Mouse (Mus musculus): ENCODE results near the gene Siah3. TPM values are rescaled to one million over a fixed set of nuclear protein-coding genes. Genes with fewer than 3 reads are reported as not detected.

Gene Siah3
- polyA plus RNA-seq, 1 experiment from 2014 or later, result 0.07 TPM

DNA sequence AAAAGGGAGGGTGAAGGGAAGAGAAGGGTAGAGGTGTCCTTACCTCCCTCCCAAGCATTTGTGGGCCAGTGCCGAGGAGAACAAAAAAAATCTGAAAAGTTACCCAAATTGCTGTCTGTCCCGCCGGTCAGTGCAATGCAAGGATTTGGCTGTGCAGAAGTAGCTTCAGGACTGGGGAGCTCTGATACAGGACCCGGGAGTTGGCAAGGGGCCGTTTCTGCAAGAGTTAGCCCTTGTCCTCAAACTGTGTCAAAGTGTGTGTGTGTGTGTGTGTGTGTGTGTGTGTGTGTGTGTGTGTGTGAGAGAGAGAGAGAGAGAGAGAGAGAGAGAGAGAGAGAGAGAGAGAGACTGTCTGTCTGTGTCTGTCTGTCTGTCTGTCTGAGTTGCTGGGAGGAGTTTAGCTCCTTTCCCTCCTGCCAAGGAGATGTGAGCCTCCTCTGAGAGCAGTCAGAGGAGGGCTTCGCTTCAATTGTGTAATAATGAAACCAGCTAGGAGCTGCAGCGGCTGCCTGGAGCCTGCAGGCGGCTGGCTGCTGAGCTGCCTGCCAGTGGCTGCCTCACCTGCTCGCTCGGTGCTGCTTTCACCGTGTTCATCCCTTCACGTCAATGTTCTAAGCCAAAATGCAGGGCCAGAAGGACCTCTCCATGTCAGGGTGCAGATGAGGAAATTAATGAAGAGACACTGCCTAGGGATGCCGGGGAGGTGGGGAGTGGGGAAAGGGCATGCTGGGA, 873 bp downstream of the Siah3 start:
- ATAC-seq (ENCODE audit: insufficient number of reproducible peaks, low FRiP score, low TSS enrichment, low read depth) (peak; percentile 44; the same call in 1 of the 2 replicates), DNase-seq (ENCODE audit: low spot score) (peak; percentile 50)
- Histone ChIP-seq H3K4me3 (ENCODE audit: low read depth, low read length) (peak overlapping the region; percentile 20), H3K27ac (replicated peaks; ENCODE audit: low read depth, low read length) (no peak overlapping the region), H3K4me2 (ENCODE audit: low read depth, severe bottlenecking) (peak overlapping the region; percentile 49), H3K4me1 (ENCODE audit: control insufficient read depth, insufficient read depth, low read length) (peaks cover 16% of the 10 kb centered on the region; the same call in 1 of the 2 replicates), H3K27me3 (ENCODE audit: control insufficient read depth, insufficient read depth, low read length) (no peaks in the 10 kb centered on the region), H3K9ac (ENCODE audit: low read length) (no peak overlapping the region), H3K9me3 (ENCODE audit: control insufficient read depth, low read length) (no peaks in the 10 kb centered on the region), H3K36me3 (ENCODE audit: control insufficient read depth, insufficient read depth, low read length) (no peaks in the 10 kb centered on the region)
- WGBS, result 5% methylated on average over 13 of the region's 13 CpGs

DNA sequence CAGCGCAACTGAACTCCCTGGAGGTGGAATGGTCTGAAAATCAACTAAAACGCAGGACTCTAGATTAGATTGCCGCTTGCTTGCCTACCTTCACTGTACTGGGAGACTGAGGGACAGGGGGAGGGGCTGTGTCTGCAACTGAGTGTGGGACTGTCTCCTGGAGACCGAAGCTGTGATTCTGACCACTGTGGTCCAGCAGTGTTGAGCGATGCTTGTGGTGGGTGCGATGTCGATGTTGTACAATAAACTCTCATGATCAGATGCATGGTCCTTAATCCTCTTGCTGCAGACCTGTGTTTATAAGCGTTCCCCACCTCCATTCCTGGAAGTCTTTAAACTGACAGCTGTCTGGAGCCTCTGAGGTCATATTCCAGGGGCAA, 1.4 kb downstream of the Siah3 start:
- no peak overlapping the region for H3K27ac ChIP-seq (replicated peaks; ENCODE audit: low read depth, low read length)

DNA sequence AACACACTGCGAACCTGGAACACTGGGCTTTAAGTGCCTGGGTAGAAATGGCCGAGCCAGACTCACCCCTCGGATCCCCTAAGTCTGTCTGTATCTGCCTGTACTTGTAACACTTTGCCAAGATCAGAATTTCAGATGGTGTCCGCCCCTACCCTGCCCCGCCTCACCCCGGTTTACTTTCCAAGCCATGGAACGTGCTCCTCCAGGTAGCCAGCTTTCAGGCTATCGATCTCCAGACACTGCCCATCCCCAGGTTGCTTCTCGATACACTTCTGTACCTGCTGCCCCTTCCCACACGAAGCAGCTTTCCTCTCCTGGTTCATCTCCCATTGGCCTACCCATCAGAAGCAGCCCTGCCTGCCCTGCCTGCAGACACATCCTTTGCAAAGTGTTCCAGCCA, 3.6 kb downstream of the Siah3 start:
- H3K36me3 ChIP-seq (ENCODE audit: control insufficient read depth, insufficient read depth, low read length), result no peaks in the 10 kb centered on the region
- H3K27ac ChIP-seq (replicated peaks; ENCODE audit: low read depth, low read length), result no peak overlapping the region
- 75% methylated on average over 10 of the region's 10 CpGs for WGBS
- H3K9me3 ChIP-seq (ENCODE audit: control insufficient read depth, low read length), result no peaks in the 10 kb centered on the region
- no peak for DNase-seq (ENCODE audit: low spot score)
- ATAC-seq (ENCODE audit: insufficient number of reproducible peaks, low FRiP score, low TSS enrichment, low read depth), result no peak
- no peak overlapping the region for H3K4me2 ChIP-seq (ENCODE audit: low read depth, severe bottlenecking)
- no peaks in the 10 kb centered on the region for H3K27me3 ChIP-seq (ENCODE audit: control insufficient read depth, insufficient read depth, low read length)
- H3K4me3 ChIP-seq (ENCODE audit: low read depth, low read length), result no peak overlapping the region
- no peak overlapping the region for H3K9ac ChIP-seq (ENCODE audit: low read length)
- peaks cover 16% of the 10 kb centered on the region; the same call in 1 of the 2 replicates for H3K4me1 ChIP-seq (ENCODE audit: control insufficient read depth, insufficient read depth, low read length)

More for the DNA sequence above, 1.4 kb downstream of the Siah3 start:
- WGBS, result 30% methylated on average over 8 of the region's 8 CpGs
- H3K9ac ChIP-seq (ENCODE audit: low read length), result no peak overlapping the region
- no peak for ATAC-seq (ENCODE audit: insufficient number of reproducible peaks, low FRiP score, low TSS enrichment, low read depth)
- H3K4me3 ChIP-seq (ENCODE audit: low read depth, low read length), result peak overlapping the region; percentile 20
- H3K9me3 ChIP-seq (ENCODE audit: control insufficient read depth, low read length), result no peaks in the 10 kb centered on the region
- peak overlapping the region; percentile 49 for H3K4me2 ChIP-seq (ENCODE audit: low read depth, severe bottlenecking)
- no peak for DNase-seq (ENCODE audit: low spot score)
- H3K36me3 ChIP-seq (ENCODE audit: control insufficient read depth, insufficient read depth, low read length), result no peaks in the 10 kb centered on the region
- no peaks in the 10 kb centered on the region for H3K27me3 ChIP-seq (ENCODE audit: control insufficient read depth, insufficient read depth, low read length)
- H3K4me1 ChIP-seq (ENCODE audit: control insufficient read depth, insufficient read depth, low read length), result peaks cover 16% of the 10 kb centered on the region; the same call in 1 of the 2 replicates

DNA sequence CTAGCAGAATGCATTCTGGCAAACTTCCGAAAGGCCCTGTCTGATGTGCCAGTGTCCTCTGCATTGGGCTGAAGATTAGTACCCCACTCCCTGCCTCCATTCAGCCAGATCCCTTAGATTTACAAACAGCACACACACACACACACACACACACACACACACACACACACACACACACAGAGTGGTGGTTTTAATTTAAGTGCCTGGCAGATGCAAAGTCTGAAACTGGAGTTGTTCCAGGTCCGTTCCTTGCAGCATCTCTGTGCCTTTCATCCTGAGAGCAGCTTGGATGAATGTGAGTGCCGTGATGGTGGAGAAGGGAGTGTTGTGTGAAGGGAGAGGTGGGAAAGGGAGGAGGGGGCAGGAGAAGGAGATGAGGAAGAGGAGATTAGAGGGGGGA, 4.2 kb downstream of the Siah3 start:
- H3K27me3 ChIP-seq (ENCODE audit: control insufficient read depth, insufficient read depth, low read length), result no peaks in the 10 kb centered on the region
- H3K36me3 ChIP-seq (ENCODE audit: control insufficient read depth, insufficient read depth, low read length), result no peaks in the 10 kb centered on the region
- H3K4me2 ChIP-seq (ENCODE audit: low read depth, severe bottlenecking), result no peak overlapping the region
- H3K4me1 ChIP-seq (ENCODE audit: control insufficient read depth, insufficient read depth, low read length), result peaks cover 16% of the 10 kb centered on the region; the same call in 1 of the 2 replicates
- H3K27ac ChIP-seq (replicated peaks; ENCODE audit: low read depth, low read length), result no peak overlapping the region
- H3K9ac ChIP-seq (ENCODE audit: low read length), result no peak overlapping the region
- no peak for ATAC-seq (ENCODE audit: insufficient number of reproducible peaks, low FRiP score, low TSS enrichment, low read depth)
- 29% methylated on average over 3 of the region's 3 CpGs for WGBS
- no peaks in the 10 kb centered on the region for H3K9me3 ChIP-seq (ENCODE audit: control insufficient read depth, low read length)
- no peak overlapping the region for H3K4me3 ChIP-seq (ENCODE audit: low read depth, low read length)
- DNase-seq (ENCODE audit: low spot score), result no peak

DNA sequence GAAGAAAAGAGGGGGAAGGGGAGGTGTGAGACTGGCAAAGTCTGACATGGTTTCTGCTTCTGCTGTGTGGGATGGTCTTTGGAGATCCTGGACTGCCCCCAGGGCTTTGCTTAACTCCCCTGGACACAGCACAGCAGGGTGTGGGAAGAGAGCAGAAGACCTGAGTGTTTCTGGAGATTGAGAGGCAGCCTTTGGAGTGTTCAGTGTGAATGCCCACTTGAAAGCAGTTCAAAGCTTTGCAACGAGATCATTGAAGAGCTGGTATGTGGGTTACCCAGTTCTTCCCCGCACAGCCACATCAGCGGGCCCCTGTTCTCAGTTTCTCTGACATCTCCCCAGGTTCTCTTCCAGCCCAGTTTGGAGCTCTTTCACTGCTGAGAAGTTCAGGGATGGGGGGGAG, 4.7 kb downstream of the Siah3 start:
- no peaks in the 10 kb centered on the region for H3K36me3 ChIP-seq (ENCODE audit: control insufficient read depth, insufficient read depth, low read length)
- 47% methylated on average over 3 of the region's 3 CpGs for WGBS
- no peak overlapping the region for H3K4me2 ChIP-seq (ENCODE audit: low read depth, severe bottlenecking)
- H3K4me1 ChIP-seq (ENCODE audit: control insufficient read depth, insufficient read depth, low read length), result peaks cover 16% of the 10 kb centered on the region; the same call in 1 of the 2 replicates
- DNase-seq (ENCODE audit: low spot score), result no peak
- H3K27me3 ChIP-seq (ENCODE audit: control insufficient read depth, insufficient read depth, low read length), result no peaks in the 10 kb centered on the region
- no peak for ATAC-seq (ENCODE audit: insufficient number of reproducible peaks, low FRiP score, low TSS enrichment, low read depth)
- no peak overlapping the region for H3K4me3 ChIP-seq (ENCODE audit: low read depth, low read length)
- no peaks in the 10 kb centered on the region for H3K9me3 ChIP-seq (ENCODE audit: control insufficient read depth, low read length)
- no peak overlapping the region for H3K9ac ChIP-seq (ENCODE audit: low read length)
- H3K27ac ChIP-seq (replicated peaks; ENCODE audit: low read depth, low read length), result no peak overlapping the region

DNA sequence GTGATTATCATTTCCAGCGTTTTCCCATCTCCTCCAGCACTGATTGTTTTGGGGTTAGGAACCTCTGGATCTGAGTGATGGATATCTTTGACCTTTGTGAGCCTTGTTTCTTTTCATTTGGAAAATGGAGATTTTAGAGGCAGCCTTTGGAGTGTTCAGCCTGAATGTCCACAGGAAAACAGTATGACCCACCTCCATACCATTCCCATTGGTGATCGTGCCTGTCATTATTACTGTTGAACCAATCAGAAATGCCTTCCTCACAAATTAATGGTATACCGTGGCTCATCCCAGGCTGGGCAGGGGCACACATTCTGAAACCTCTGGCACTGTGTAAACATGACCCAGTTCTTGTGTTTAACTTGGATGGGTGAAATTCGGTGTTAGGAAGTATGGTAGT, 6.0 kb downstream of the Siah3 start:
- H3K27me3 ChIP-seq (ENCODE audit: control insufficient read depth, insufficient read depth, low read length), result no peaks in the 10 kb centered on the region
- no peak overlapping the region for H3K4me2 ChIP-seq (ENCODE audit: low read depth, severe bottlenecking)
- no peak overlapping the region for H3K4me3 ChIP-seq (ENCODE audit: low read depth, low read length)
- H3K36me3 ChIP-seq (ENCODE audit: control insufficient read depth, insufficient read depth, low read length), result no peaks in the 10 kb centered on the region
- no peak overlapping the region for H3K9ac ChIP-seq (ENCODE audit: low read length)
- ATAC-seq (ENCODE audit: insufficient number of reproducible peaks, low FRiP score, low TSS enrichment, low read depth), result no peak
- no peaks in the 10 kb centered on the region for H3K9me3 ChIP-seq (ENCODE audit: control insufficient read depth, low read length)
- no peak overlapping the region for H3K27ac ChIP-seq (replicated peaks; ENCODE audit: low read depth, low read length)
- WGBS, result 82% methylated on average over 4 of the region's 4 CpGs
- no peak for DNase-seq (ENCODE audit: low spot score)
- H3K4me1 ChIP-seq (ENCODE audit: control insufficient read depth, insufficient read depth, low read length), result peaks cover 10% of the 10 kb centered on the region; the same call in 1 of the 2 replicates

DNA sequence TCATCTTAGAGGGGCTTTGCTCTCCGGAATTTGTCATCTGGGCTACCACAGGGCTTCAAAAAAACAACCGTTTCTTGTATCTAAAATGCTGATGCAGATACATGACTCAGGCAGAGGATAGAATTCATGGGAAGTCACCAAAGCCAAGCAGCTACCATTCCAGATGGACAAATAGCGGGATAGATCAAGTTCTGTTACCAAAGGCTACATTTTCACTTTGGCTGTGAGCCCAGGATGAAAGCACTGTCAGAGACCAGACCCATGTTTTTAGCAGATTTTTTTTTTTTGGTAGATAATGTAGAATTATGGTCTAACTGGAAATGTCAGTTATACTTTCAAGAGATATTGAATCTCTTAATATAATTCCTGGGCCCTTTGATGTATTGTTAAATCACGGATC, 7.4 kb downstream of the Siah3 start:
- Histone ChIP-seq H3K4me2 (ENCODE audit: low read depth, severe bottlenecking) (no peak overlapping the region), H3K36me3 (ENCODE audit: control insufficient read depth, insufficient read depth, low read length) (no peaks in the 10 kb centered on the region), H3K27ac (replicated peaks; ENCODE audit: low read depth, low read length) (no peak overlapping the region), H3K9ac (ENCODE audit: low read length) (no peak overlapping the region), H3K27me3 (ENCODE audit: control insufficient read depth, insufficient read depth, low read length) (no peaks in the 10 kb centered on the region), H3K9me3 (ENCODE audit: control insufficient read depth, low read length) (no peaks in the 10 kb centered on the region), H3K4me3 (ENCODE audit: low read depth, low read length) (no peak overlapping the region), H3K4me1 (ENCODE audit: control insufficient read depth, insufficient read depth, low read length) (peaks cover 4% of the 10 kb centered on the region; the same call in 1 of the 2 replicates)
- DNase-seq (ENCODE audit: low spot score) (no peak), ATAC-seq (ENCODE audit: insufficient number of reproducible peaks, low FRiP score, low TSS enrichment, low read depth) (no peak)
- 90% methylated on average over 4 of the region's 4 CpGs for WGBS

DNA sequence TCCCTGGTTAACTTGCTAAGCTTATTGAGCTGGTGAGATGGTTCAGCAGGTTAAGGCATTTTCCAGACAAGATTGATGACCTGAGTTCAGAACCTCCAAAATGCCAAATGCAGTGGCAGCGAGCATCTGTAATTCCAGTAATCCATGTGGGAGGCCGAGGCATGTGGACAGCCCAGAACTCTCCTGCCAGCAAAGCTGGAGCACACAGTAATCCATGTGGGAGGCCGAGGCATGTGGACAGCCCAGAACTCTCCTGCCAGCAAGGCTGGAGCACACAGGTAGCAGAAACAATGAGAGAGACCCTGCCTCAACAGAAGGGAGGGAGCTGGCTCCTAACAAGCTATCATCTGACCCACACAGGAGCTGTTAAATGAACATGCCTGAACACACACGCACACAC, 13.2 kb downstream of the Siah3 start:
- ATAC-seq (ENCODE audit: insufficient number of reproducible peaks, low FRiP score, low TSS enrichment, low read depth), result no peak
- no peak overlapping the region for H3K9ac ChIP-seq (ENCODE audit: low read length)

More for the DNA sequence above, 13.2 kb downstream of the Siah3 start:
- Histone ChIP-seq H3K4me2 (ENCODE audit: low read depth, severe bottlenecking) (no peak overlapping the region), H3K4me3 (ENCODE audit: low read depth, low read length) (no peak overlapping the region), H3K27ac (replicated peaks; ENCODE audit: low read depth, low read length) (no peak overlapping the region), H3K4me1 (ENCODE audit: control insufficient read depth, insufficient read depth, low read length) (no peaks in the 10 kb centered on the region), H3K36me3 (ENCODE audit: control insufficient read depth, insufficient read depth, low read length) (no peaks in the 10 kb centered on the region), H3K9me3 (ENCODE audit: control insufficient read depth, low read length) (no peaks in the 10 kb centered on the region), H3K27me3 (ENCODE audit: control insufficient read depth, insufficient read depth, low read length) (no peaks in the 10 kb centered on the region)
- WGBS, result 85% methylated on average over 4 of the region's 4 CpGs
- no peak for DNase-seq (ENCODE audit: low spot score)

Data from limb, embryonic 11.5 days (tissue).